Mouse (Mus musculus): ENCODE results near the gene Psmb8. TPM values are rescaled to one million over a fixed set of nuclear protein-coding genes. Genes with fewer than 3 reads are reported as not detected.

Psmb8 gene
- polyA plus RNA-seq, 1 experiment, result 260 TPM

DNA sequence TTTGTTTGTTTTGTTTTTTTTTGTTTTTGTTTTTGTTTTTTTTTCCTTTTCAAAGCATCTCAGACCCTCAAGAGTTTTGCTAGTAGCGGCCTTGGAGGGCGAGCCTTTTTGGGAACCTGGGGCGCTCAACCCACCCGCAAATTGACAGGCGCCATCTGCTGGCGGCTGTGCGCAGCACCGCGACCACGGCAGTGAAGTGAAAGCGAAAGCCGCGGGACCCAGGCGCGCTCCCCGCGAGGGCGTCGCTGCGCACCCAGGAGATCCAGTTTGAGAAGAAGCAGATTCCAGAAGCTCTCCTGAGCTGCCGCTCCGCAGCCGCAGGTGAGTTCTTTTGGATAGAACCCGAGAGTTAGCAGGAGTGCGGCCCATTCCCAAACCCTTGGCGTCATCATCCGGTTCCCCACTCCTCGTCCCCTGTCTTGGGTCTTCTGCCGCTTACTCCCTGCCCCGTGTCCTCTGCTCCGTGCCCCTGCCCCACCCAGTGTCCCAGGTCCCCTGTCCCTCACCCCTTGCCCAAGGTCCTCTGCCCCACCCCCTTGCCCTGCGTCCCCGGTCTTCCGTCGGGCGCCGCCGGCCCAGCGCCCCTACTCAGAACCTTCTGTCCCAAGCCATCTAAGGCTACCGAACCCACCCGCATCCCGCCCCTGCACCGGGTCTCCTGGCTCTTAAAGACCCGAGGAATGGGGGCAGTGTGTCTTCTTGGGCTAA, 6.9 kb downstream of the Psmb8 start:
- Histone ChIP-seq H3K4me3 (ENCODE audit: extremely low read depth, insufficient read depth, insufficient read length) (peak overlapping the region; percentile 75), H3K4me1 (ENCODE audit: control insufficient read depth, insufficient read depth, insufficient read length) (peaks cover 32% of the 10 kb centered on the region), H3K27me3 (ENCODE audit: control insufficient read depth, insufficient read depth, low read length) (no peaks in the 10 kb centered on the region), H3K27ac (ENCODE audit: insufficient read depth, low read length) (peak overlapping the region; percentile 89), H3K36me3 (ENCODE audit: control insufficient read depth, insufficient read depth, low read length) (peaks cover 19% of the 10 kb centered on the region)
- under 1% methylated on average over 44 of the region's 44 CpGs for WGBS
- TF ChIP-seq CTCF (IDR thresholded peaks at IDR 0.05; ENCODE audit: extremely low read depth, insufficient read depth, insufficient read length, insufficient replicate concordance), result peak; percentile 94
- peak; percentile 20 for TF ChIP-seq POLR2A (IDR thresholded peaks at IDR 0.05; ENCODE audit: low read depth, low read length)
- DNase-seq (ENCODE audit: low read depth in 1 of 2, low spot score in 2 of 2), result peak; percentile 72 to 93

DNA sequence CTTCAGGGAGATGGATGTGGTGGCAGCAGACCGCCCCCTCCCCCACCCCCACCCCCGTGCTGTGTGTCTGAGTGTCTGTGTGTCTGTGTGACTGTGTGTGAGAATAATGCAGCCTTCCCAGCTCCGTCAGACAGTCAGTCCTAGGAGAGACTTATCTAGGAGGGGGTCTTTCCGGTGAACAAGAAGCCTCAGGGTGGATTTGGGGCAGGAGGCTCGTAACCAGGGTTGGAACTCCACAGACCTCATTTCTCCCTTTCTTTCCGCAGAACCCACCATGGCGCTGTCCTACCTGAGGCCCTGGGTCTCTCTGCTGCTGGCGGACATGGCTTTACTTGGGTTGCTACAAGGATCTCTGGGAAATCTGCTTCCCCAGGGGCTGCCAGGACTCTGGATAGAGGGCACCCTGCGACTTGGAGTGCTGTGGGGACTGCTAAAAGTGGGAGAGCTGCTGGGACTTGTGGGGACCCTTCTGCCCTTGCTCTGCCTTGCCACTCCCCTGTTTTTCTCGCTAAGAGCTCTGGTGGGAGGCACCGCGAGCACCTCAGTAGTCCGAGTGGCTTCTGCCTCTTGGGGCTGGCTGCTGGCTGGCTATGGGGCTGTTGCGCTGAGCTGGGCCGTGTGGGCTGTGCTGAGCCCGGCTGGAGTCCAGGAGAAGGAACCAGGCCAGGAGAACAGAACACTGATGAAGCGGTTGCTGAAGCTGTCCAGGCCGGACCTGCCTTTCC, 7.7 kb downstream of the Psmb8 start:
- WGBS, result 6% methylated on average over 18 of the region's 18 CpGs

DNA sequence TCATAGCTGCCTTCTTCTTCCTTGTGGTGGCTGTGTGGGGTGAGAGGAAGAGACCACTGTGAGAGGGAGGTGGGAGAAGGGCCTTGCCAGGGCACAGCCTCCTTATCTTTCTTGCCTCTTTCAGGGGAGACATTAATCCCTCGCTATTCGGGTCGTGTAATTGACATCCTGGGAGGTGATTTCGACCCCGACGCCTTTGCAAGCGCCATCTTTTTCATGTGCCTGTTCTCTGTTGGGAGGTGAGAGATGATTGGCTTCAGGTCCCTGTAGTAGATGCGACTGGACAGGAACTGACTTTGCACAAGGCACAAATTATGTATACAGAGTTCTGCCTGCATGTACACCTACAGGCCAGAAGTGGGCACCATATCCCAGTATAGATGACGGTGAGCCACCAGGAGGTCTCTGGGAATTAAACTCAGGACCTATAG, 8.2 kb downstream of the Psmb8 start:
- H3K27ac ChIP-seq (ENCODE audit: insufficient read depth, low read length), result peak overlapping the region; percentile 89
- peaks cover 20% of the 10 kb centered on the region for H3K36me3 ChIP-seq (ENCODE audit: control insufficient read depth, insufficient read depth, low read length)
- DNase-seq (ENCODE audit: low read depth in 1 of 2, low spot score in 2 of 2), result peak; percentile 27 to 44
- H3K27me3 ChIP-seq (ENCODE audit: control insufficient read depth, insufficient read depth, low read length), result no peaks in the 10 kb centered on the region
- TF ChIP-seq POLR2A (IDR thresholded peaks at IDR 0.05; ENCODE audit: low read depth, low read length) (no peak), CTCF (IDR thresholded peaks at IDR 0.05; ENCODE audit: extremely low read depth, insufficient read depth, insufficient read length, insufficient replicate concordance) (peak; percentile 28; the same call in 1 of the 2 replicates)
- peaks cover 33% of the 10 kb centered on the region for H3K4me1 ChIP-seq (ENCODE audit: control insufficient read depth, insufficient read depth, insufficient read length)
- 11% methylated on average over 9 of the region's 9 CpGs for WGBS
- peak overlapping the region; percentile 75 for H3K4me3 ChIP-seq (ENCODE audit: extremely low read depth, insufficient read depth, insufficient read length)

More for the DNA sequence above, 7.7 kb downstream of the Psmb8 start:
- H3K4me1 ChIP-seq (ENCODE audit: control insufficient read depth, insufficient read depth, insufficient read length), result peaks cover 29% of the 10 kb centered on the region
- peak overlapping the region; percentile 89 for H3K27ac ChIP-seq (ENCODE audit: insufficient read depth, low read length)
- peak in 1 of 2 experiments; percentile 28 for DNase-seq (ENCODE audit: low read depth in 1 of 2, low spot score in 2 of 2)
- no peaks in the 10 kb centered on the region for H3K27me3 ChIP-seq (ENCODE audit: control insufficient read depth, insufficient read depth, low read length)
- TF ChIP-seq CTCF (IDR thresholded peaks at IDR 0.05; ENCODE audit: extremely low read depth, insufficient read depth, insufficient read length, insufficient replicate concordance) (no peak), POLR2A (IDR thresholded peaks at IDR 0.05; ENCODE audit: low read depth, low read length) (no peak)
- peaks cover 19% of the 10 kb centered on the region for H3K36me3 ChIP-seq (ENCODE audit: control insufficient read depth, insufficient read depth, low read length)
- peak overlapping the region; percentile 75 for H3K4me3 ChIP-seq (ENCODE audit: extremely low read depth, insufficient read depth, insufficient read length)

DNA sequence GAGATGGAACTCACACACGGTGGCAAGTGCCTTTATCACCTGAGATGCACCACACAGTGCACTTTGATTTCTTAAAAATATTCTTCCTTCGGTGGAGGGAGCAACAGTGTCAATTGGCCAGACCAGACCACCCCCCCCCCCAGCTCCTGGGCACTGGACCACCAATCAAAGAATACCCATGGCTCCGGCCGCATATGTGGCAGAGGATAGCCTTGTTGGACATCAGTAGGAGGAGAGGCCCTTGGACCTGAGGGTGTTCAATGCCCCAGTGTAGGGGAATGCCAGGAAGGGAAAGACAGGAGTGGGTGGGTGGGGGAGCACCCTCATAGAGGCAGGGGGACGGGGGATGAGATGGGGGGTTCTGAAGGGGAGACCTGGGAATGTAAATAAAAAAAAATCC, 9.2 kb downstream of the Psmb8 start:
- Histone ChIP-seq H3K27me3 (ENCODE audit: control insufficient read depth, insufficient read depth, low read length) (no peaks in the 10 kb centered on the region), H3K36me3 (ENCODE audit: control insufficient read depth, insufficient read depth, low read length) (peaks cover 15% of the 10 kb centered on the region), H3K4me1 (ENCODE audit: control insufficient read depth, insufficient read depth, insufficient read length) (peaks cover 36% of the 10 kb centered on the region), H3K4me3 (ENCODE audit: extremely low read depth, insufficient read depth, insufficient read length) (no peak overlapping the region), H3K27ac (ENCODE audit: insufficient read depth, low read length) (no peak overlapping the region)
- TF ChIP-seq POLR2A (IDR thresholded peaks at IDR 0.05; ENCODE audit: low read depth, low read length) (no peak), CTCF (IDR thresholded peaks at IDR 0.05; ENCODE audit: extremely low read depth, insufficient read depth, insufficient read length, insufficient replicate concordance) (no peak)
- 76% methylated on average over 5 of the region's 5 CpGs for WGBS
- DNase-seq (ENCODE audit: low read depth in 1 of 2, low spot score in 2 of 2), result no peak

DNA sequence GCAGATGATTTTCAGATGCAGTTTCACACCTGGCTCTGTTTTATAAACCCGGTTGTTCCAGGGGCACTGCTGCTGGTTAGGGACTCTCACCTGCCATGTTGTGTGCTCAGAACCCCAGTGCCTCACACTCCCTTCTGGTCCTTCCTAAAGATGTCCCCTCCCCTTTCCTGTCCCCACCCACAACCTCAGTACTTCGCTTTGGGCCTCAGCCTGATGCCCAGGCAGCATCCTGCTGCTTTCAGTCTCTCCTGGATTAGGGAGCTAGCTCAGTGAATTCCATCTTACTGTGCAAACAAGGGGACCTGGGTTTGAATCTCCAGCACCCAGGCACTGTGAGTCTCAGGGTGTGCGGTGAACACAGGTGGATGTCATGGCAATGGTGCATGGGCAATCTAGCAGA, 9.9 kb downstream of the Psmb8 start:
- H3K4me1 ChIP-seq (ENCODE audit: control insufficient read depth, insufficient read depth, insufficient read length), result peaks cover 39% of the 10 kb centered on the region
- H3K27ac ChIP-seq (ENCODE audit: insufficient read depth, low read length), result no peak overlapping the region
- 44% methylated on average over 3 of the region's 3 CpGs for whole genome bisulfite sequencing
- TF ChIP-seq CTCF (IDR thresholded peaks at IDR 0.05; ENCODE audit: extremely low read depth, insufficient read depth, insufficient read length, insufficient replicate concordance) (no peak), POLR2A (IDR thresholded peaks at IDR 0.05; ENCODE audit: low read depth, low read length) (no peak)
- H3K4me3 ChIP-seq (ENCODE audit: extremely low read depth, insufficient read depth, insufficient read length), result no peak overlapping the region
- peaks cover 15% of the 10 kb centered on the region for H3K36me3 ChIP-seq (ENCODE audit: control insufficient read depth, insufficient read depth, low read length)
- no peaks in the 10 kb centered on the region for H3K27me3 ChIP-seq (ENCODE audit: control insufficient read depth, insufficient read depth, low read length)
- peak in 1 of 2 experiments; percentile 32 for DNase-seq (ENCODE audit: low read depth in 1 of 2, low spot score in 2 of 2)

DNA sequence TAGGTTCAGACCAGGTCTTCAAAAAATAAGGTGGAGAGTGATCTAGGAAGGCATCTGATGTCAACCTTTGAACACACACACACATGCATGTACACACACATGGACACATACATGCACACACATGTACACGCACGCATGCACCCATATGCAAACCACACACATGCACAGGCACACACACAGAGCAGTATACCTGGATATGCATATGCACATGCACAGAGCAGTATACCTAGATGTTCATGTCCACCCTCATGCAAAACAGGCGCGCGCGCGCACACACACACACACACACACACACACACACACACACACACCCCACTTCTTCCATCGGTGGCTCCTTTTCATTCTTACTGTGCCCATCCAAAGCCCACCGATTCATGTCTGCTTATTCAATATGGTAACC, 10.3 kb downstream of the Psmb8 start:
- peaks cover 17% of the 10 kb centered on the region for H3K36me3 ChIP-seq (ENCODE audit: control insufficient read depth, insufficient read depth, low read length)
- no peak overlapping the region for H3K27ac ChIP-seq (ENCODE audit: insufficient read depth, low read length)
- DNase-seq (ENCODE audit: low read depth in 1 of 2, low spot score in 2 of 2), result peak in 1 of 2 experiments; percentile 2
- H3K27me3 ChIP-seq (ENCODE audit: control insufficient read depth, insufficient read depth, low read length), result no peaks in the 10 kb centered on the region
- 95% methylated on average over 9 of the region's 9 CpGs for WGBS
- no peak overlapping the region for H3K4me3 ChIP-seq (ENCODE audit: extremely low read depth, insufficient read depth, insufficient read length)
- TF ChIP-seq POLR2A (IDR thresholded peaks at IDR 0.05; ENCODE audit: low read depth, low read length), result no peak
- no peak for TF ChIP-seq CTCF (IDR thresholded peaks at IDR 0.05; ENCODE audit: extremely low read depth, insufficient read depth, insufficient read length, insufficient replicate concordance)
- peaks cover 39% of the 10 kb centered on the region for H3K4me1 ChIP-seq (ENCODE audit: control insufficient read depth, insufficient read depth, insufficient read length)
